Mouse (Mus musculus) olfactory bulb, adult 2 months (tissue): ENCODE measurements at regions not wholly inside any gene's neighbourhood (a gene's known extent, or its start where the extent isn't known, plus 50 kb on each side); places are given as distances from the start of the nearest gene placed in this dataset.

Source experiments
- CTCF ChIP-seq: fragments of 200-500 bp; IDR thresholded peaks from 2 replicates; pipeline ENCODE4 v1.5.1; 2012; ENCODE audit warnings: low read depth, mild to moderate bottlenecking, low read length, moderate library complexity; ENCODE audit not compliant: insufficient read depth
- POLR2A ChIP-seq: fragments of 200-500 bp; IDR thresholded peaks from 2 replicates; pipeline ENCODE4 v1.6.1; 2012; ENCODE audit warnings: mild to moderate bottlenecking, low read depth, low read length, moderate library complexity; ENCODE audit not compliant: insufficient read depth

DNA sequence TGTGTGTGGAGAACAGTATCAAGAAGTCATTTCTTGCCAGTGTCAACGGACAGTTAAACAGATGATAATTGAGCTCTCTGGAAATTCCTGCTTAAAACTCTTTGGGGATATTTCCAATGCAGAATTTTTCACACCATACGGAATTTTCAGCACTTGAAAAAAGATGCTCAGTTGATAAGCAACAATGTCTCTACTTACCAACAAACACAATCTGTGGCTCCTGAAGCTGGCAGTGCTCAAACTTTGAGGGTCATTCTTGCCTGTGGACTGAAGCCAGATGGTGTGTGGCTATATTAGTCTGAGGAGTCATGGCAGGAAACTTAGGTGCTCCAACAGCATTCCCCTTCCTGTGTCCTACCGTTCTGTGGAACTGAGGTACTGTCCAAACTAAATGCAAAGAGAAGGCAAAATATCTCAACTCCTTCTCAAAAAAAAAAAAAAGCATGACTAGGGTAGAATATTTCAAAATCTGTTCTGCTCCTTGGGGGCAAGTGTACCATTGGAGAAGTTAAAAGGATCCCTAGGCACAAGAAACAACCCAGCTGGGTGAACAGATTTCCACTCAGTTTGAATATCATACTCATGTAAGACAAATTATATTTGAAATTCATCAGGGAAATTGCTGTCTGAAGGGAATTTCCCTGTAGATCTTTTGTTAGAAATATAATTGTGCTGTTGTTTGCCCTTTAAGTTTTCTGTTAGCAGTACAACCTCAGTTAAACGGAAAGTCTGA lies 160.1 kb upstream of the Marcks start:
- TF ChIP-seq CTCF: no peak
- TF ChIP-seq POLR2A: no peak
